Mouse (Mus musculus) forebrain, embryonic 16.5 days (tissue): ENCODE data around the gene Zbtb40. TPM values are rescaled to one million over a fixed set of nuclear protein-coding genes. Genes with fewer than 3 reads are reported as not detected.

Experiments
- ATAC-seq: fragments of 200-750 bp; cut with Nextera tagmentation; 2 replicates; pipeline ENCODE4 v1.8.0; 2017; ENCODE audit warnings: mild to moderate bottlenecking, moderate library complexity
- H3K27ac ChIP-seq: fragments of 300-500 bp; sonication (generic); 2 replicates; pipeline ENCODE4 v1.5.1; 2014; ENCODE audit warnings: low read length, control low read depth
- H3K27me3 ChIP-seq: fragments of 300-500 bp; sonication (generic); replicated peaks from 2 replicates; pipeline ENCODE4 v1.6.1; 2014; ENCODE audit warnings: low read length; ENCODE audit not compliant: control insufficient read depth, insufficient read depth
- H3K36me3 ChIP-seq: fragments of 300-500 bp; sonication (generic); 2 replicates; pipeline ENCODE4 v1.6.1; 2014; ENCODE audit not compliant: control insufficient read depth, insufficient read depth
- H3K4me1 ChIP-seq: fragments of 300-500 bp; sonication (generic); replicated peaks from 2 replicates; pipeline ENCODE4 v1.6.1; 2014; ENCODE audit warnings: low read length; ENCODE audit not compliant: control insufficient read depth, insufficient read depth
- H3K4me2 ChIP-seq: fragments of 300-500 bp; sonication (generic); 2 replicates; pipeline ENCODE4 v1.6.1; 2014; ENCODE audit warnings: mild to moderate bottlenecking, low read length, control low read depth
- H3K4me3 ChIP-seq: fragments of 300-500 bp; sonication (generic); replicated peaks from 2 replicates; pipeline ENCODE4 v1.5.1; 2014; ENCODE audit warnings: mild to moderate bottlenecking, low read length, control low read depth
- H3K9ac ChIP-seq: fragments of 300-500 bp; sonication (generic); replicated peaks from 2 replicates; pipeline ENCODE4 v1.6.1; 2014; ENCODE audit warnings: low read depth, low read length, control low read depth
- H3K9me3 ChIP-seq: fragments of 300-500 bp; sonication (generic); 2 replicates; pipeline ENCODE4 v1.6.1; 2016; ENCODE audit warnings: low read length; ENCODE audit not compliant: control insufficient read depth
- WGBS: fragments of 180-500 bp; shearing (Covaris S2); extraction: QIAGEN DNeasy Blood & Tissue Kit; methylation state at CpG from one replicate; pipeline ENCODE4 v1.1.7; 2014; 5-methylcytosine and 5-hydroxymethylcytosine counted together
- polyA plus RNA-seq: library from polyadenylated mRNA; unstranded; fragments of >200 nt; fragmentation: Nextera tagmentation; extraction: Ambion mirVana; gene quantifications from 2 replicates; pipeline ENCODE4 v1.2.1, GENCODE M21; 2015

Gene Zbtb40
- polyA plus RNA-seq, result 5.3 and 6.0 TPM in 2 replicates

GRCm38 (mm10) chr4:137048550-137049032 lies at the start of gene Zbtb40:
Zbtb40 (minus strand) TSS chr4:137048801.
- Histone ChIP-seq H3K36me3 (no peaks in the 10 kb centered on the region), H3K27ac (peak within 1 kb of the TSS; percentile 80), H3K4me2 (peak within 1 kb of the TSS; percentile 72), H3K4me3 (peak within 1 kb of the TSS; percentile 93), H3K27me3 (peaks cover 29% of the 10 kb centered on the region), H3K9ac (peak within 1 kb of the TSS; percentile 78), H3K4me1 (peaks cover 25% of the 10 kb centered on the region), H3K9me3 (peaks cover 4% of the 10 kb centered on the region; the same call in 1 of the 2 replicates)
- ATAC-seq, result peak; percentile 97
- 2% methylated on average over 32 of the region's 32 CpGs for WGBS

DNA sequence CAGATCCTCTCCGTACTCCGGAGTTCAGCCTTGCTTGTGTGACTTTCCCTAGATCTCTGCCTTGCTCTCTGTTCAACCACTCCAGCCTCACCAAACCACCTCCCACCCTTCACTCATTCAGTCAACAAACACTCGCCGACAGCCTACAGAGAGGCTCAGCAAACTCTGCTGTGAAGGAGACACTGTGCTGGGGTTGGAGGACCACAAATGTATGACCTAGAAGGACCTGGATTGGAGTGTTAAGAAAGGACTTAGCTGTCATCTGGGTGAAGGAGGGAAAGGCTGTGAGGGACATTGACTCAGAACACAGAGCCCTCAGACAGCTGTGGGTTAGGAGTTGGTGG lies 49.4 kb upstream of the Zbtb40 start:
- Histone ChIP-seq H3K27ac (no peak overlapping the region), H3K4me3 (no peak overlapping the region), H3K4me1 (no peaks in the 10 kb centered on the region), H3K9me3 (no peaks in the 10 kb centered on the region), H3K9ac (no peak overlapping the region), H3K36me3 (no peaks in the 10 kb centered on the region), H3K27me3 (no peaks in the 10 kb centered on the region), H3K4me2 (no peak overlapping the region)
- 92% methylated on average over 4 of the region's 4 CpGs for WGBS
- no peak for ATAC-seq

- Histone ChIP-seq H3K4me3 (no peak overlapping the region), H3K4me1 (no peaks in the 10 kb centered on the region), H3K27me3 (no peaks in the 10 kb centered on the region), H3K9me3 (no peaks in the 10 kb centered on the region), H3K4me2 (no peak overlapping the region), H3K9ac (no peak overlapping the region), H3K36me3 (no peaks in the 10 kb centered on the region), H3K27ac (no peak overlapping the region)
- ATAC-seq, result no peak
- WGBS, result 78% methylated on average over 17 of the region's 17 CpGs
Observed at GRCm38 (mm10) chr4:137097246-137097983, 48.8 kb upstream of the Zbtb40 start.

- no peak overlapping the region for H3K4me3 ChIP-seq
- H3K27ac ChIP-seq, result no peak overlapping the region
- no peaks in the 10 kb centered on the region for H3K9me3 ChIP-seq
- no peak for ATAC-seq
- WGBS, result 67% methylated on average over 10 of the region's 10 CpGs
- no peak overlapping the region for H3K9ac ChIP-seq
- no peaks in the 10 kb centered on the region for H3K4me1 ChIP-seq
- no peak overlapping the region for H3K4me2 ChIP-seq
- no peaks in the 10 kb centered on the region for H3K27me3 ChIP-seq
- H3K36me3 ChIP-seq, result no peaks in the 10 kb centered on the region
Observed at GRCm38 (mm10) chr4:137096353-137096752, 47.8 kb upstream of the Zbtb40 start.

- no peak for ATAC-seq
- H3K27me3 ChIP-seq, result no peaks in the 10 kb centered on the region
- WGBS, result 39% methylated on average over 18 of the region's 18 CpGs
- H3K4me3 ChIP-seq, result no peak overlapping the region
- H3K27ac ChIP-seq, result no peak overlapping the region
- H3K4me2 ChIP-seq, result no peak overlapping the region
- no peaks in the 10 kb centered on the region for H3K9me3 ChIP-seq
- no peak overlapping the region for H3K9ac ChIP-seq
- H3K4me1 ChIP-seq, result no peaks in the 10 kb centered on the region
- H3K36me3 ChIP-seq, result no peaks in the 10 kb centered on the region
Observed at GRCm38 (mm10) chr4:137085083-137085810, 36.6 kb upstream of the Zbtb40 start.

GRCm38 (mm10) chr4:137082866-137083265 lies 34.3 kb upstream of the Zbtb40 start:
- Histone ChIP-seq H3K27ac (no peak overlapping the region), H3K4me3 (no peak overlapping the region), H3K36me3 (no peaks in the 10 kb centered on the region), H3K9me3 (no peaks in the 10 kb centered on the region), H3K9ac (no peak overlapping the region), H3K4me2 (no peak overlapping the region), H3K27me3 (no peaks in the 10 kb centered on the region), H3K4me1 (no peaks in the 10 kb centered on the region)
- no peak for ATAC-seq
- 60% methylated on average over 2 of the region's 2 CpGs for WGBS

- no peak overlapping the region for H3K9ac ChIP-seq
- H3K4me3 ChIP-seq, result no peak overlapping the region
- H3K4me2 ChIP-seq, result no peak overlapping the region
- ATAC-seq, result no peak
- no peaks in the 10 kb centered on the region for H3K36me3 ChIP-seq
- H3K9me3 ChIP-seq, result no peaks in the 10 kb centered on the region
- no peaks in the 10 kb centered on the region for H3K4me1 ChIP-seq
- 86% methylated on average over 4 of the region's 4 CpGs for WGBS
- H3K27me3 ChIP-seq, result no peaks in the 10 kb centered on the region
- no peak overlapping the region for H3K27ac ChIP-seq
Observed at GRCm38 (mm10) chr4:137081401-137081800, 32.8 kb upstream of the Zbtb40 start.

DNA sequence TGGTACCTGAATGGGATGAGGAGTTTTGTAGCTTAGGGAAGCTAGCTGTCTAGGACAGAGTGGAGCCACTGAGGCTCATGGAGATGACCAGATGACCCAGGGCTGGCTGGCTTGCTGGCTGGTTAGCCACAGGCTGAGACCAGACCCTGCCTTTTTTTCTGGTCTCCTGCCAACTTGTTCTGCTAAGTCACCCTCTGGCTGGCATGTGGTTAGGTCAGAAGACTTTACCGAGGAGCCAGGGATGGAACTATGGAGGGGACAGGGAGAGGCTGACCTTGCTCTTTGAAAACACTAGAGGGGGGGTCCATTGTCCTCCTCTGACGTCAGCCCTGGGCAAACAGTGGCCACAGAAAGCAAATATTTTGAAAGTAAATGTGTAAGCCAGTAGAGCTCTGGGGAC lies 28.6 kb upstream of the Zbtb40 start:
- Histone ChIP-seq H3K36me3 (no peaks in the 10 kb centered on the region), H3K27ac (no peak overlapping the region), H3K4me2 (no peak overlapping the region), H3K4me3 (no peak overlapping the region), H3K9me3 (no peaks in the 10 kb centered on the region), H3K27me3 (no peaks in the 10 kb centered on the region), H3K4me1 (no peaks in the 10 kb centered on the region), H3K9ac (no peak overlapping the region)
- 52% methylated on average over 2 of the region's 2 CpGs for WGBS
- no peak for ATAC-seq

GRCm38 (mm10) chr4:137071204-137071603 lies 22.6 kb upstream of the Zbtb40 start:
- Histone ChIP-seq H3K36me3 (no peaks in the 10 kb centered on the region), H3K9me3 (no peaks in the 10 kb centered on the region), H3K4me3 (no peak overlapping the region), H3K4me2 (no peak overlapping the region), H3K9ac (no peak overlapping the region), H3K27ac (no peak overlapping the region), H3K4me1 (no peaks in the 10 kb centered on the region; the same call in 1 of the 2 replicates), H3K27me3 (0 out of 2 replicates have a peak, but pooled peaks cover 4% of the 10 kb centered on the region)
- 79% methylated on average over 6 of the region's 6 CpGs for WGBS
- ATAC-seq, result no peak
